Mouse (Mus musculus) B cell, adult 67 days (primary cell): ENCODE data around the gene Man1b1. TPM values are rescaled to one million over a fixed set of nuclear protein-coding genes. Genes with fewer than 3 reads are reported as not detected.

ENCODE experiments used
- total RNA-seq, 2 experiments: library from RNA; stranded (reverse); gene quantifications; 4 replicates each; pipeline ENCODE4 v1.2.4; 2023

Man1b1 gene
- total RNA-seq = 10 to 100 TPM; 49.9 to 52.4 TPM

GRCm38 (mm10) chr2:25332286-25333160 lies at the start of gene Man1b1:
Gene Man1b1 (plus strand): TSS chr2:25332338.

DNA sequence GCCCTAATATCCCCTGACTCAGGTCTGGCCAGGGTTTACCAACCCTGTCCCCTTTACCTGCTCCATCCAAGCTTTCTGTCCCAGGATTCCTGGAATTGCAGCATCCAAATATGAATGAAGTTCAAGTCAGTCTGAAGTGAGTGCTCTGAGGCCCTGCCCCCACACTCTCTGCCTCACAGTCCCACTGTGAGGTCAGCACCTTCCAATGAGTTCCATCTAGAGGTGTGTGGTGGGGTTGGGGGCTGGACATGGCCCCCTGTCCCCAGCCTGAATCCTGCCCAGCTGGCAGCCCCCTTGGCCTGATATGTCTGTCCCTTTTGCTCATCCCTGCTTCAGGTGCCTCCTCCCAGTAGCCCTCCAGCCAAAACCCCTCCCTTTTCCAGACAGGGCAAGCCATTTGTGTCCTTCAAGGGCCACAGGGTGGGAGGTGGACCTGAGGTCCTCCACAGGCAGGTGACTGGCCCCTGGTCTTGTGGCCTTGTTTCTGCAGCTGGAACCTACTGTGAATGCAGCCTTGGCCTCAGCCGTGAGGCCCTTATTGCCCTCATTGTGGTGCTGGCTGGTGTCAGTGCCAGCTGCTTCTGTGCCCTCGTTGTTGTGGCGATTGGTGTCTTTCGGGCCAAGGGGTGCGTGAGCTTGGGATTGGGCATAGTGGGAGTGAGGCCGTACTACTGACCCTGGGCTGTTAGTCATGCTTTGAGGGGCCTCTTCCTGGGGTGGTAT lies 44.0 kb upstream of the Man1b1 start, which contains the start of gene Tmem210:
TSS of gene Tmem210 (plus strand) at position 219 of the 723 bp plus-strand sequence.

GRCm38 (mm10) chr2:25289651-25290050 lies 42.5 kb upstream of the Man1b1 start, which contains the start of gene Lrrc26:
Gene Lrrc26 (plus strand): TSS chr2:25289915.

GRCm38 (mm10) chr2:25318971-25319773 lies 13.0 kb upstream of the Man1b1 start, which contains the start of gene Grin1:
Gene Grin1 (minus strand): TSS chr2:25319187.

GRCm38 (mm10) chr2:25356208-25357079 lies 24.3 kb downstream of the Man1b1 start, which contains the start of gene Dpp7:
Gene Dpp7 (minus strand): TSS chr2:25356359.

GRCm38 (mm10) chr2:25365091-25365761 lies 33.1 kb downstream of the Man1b1 start, which contains the start of gene Uap1l1:
Gene Uap1l1 (minus strand): TSS chr2:25365682.

GRCm38 (mm10) chr2:25371764-25372643 lies 39.9 kb downstream of the Man1b1 start, which contains the start of gene Sapcd2:
Gene Sapcd2 (plus strand): TSS chr2:25372321.

GRCm38 (mm10) chr2:25395721-25396596 lies 63.8 kb downstream of the Man1b1 start, which contains the start of gene Entpd2:
Gene Entpd2 (plus strand): TSS chr2:25395874.

DNA sequence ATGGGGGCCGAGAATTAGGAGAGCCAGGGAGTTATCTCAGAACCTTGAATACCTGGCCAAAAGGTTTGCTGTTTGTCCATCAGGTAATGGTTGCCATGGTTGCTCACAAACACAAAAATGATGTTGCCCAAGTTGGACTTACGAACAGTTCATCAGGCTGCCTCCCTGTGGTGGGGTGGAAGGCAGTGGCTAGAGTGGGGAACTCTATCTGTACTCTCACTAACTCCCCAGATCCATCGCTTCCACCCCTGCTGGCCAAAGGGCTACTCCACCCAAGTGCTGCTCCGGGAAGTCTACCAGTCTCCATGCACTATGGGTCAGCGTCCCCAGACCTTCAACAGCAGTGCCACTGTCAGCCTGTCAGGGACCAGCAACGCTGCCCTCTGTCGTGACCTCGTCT lies 66.9 kb downstream of the Man1b1 start, which contains the start of gene Npdc1:
TSS of gene Npdc1 (plus strand) at position 301 of the 400 bp plus-strand sequence.

Other genes starting within 250 kb of the Man1b1 start
- not detected for gene Noxa1, start 237.2 kb upstream of the Man1b1 start, total RNA-seq
- gene Nrarp, start 151.6 kb upstream of the Man1b1 start, total RNA-seq = 1 to 10 TPM; 3.7 to 4.2 TPM
- 10 to 100 TPM; 36.4 to 59.0 TPM for gene Tor4a, start 135.5 kb upstream of the Man1b1 start, total RNA-seq
- gene Nelfb, start 120.8 kb upstream of the Man1b1 start, total RNA-seq = 10 to 100 TPM; 96.3 to 98.1 TPM
- not detected for gene Stpg3, start 117.7 kb upstream of the Man1b1 start, total RNA-seq
- gene Fam166a, start 113.6 kb upstream of the Man1b1 start, total RNA-seq = under 1 TPM in 1 of 2 experiments, not detected in 1; 0.50 TPM
- gene Tubb4b, start 107.6 kb upstream of the Man1b1 start, total RNA-seq = 100 to 1,000 TPM; 117 to 128 TPM
- not detected for gene Slc34a3, start 98.0 kb upstream of the Man1b1 start, total RNA-seq
- not detected for gene Rnf224, start 95.6 kb upstream of the Man1b1 start, total RNA-seq
- not detected for gene Rnf208, start 90.1 kb upstream of the Man1b1 start, total RNA-seq
- gene Cysrt1, start 89.9 kb upstream of the Man1b1 start, total RNA-seq = not detected
- 10 to 100 TPM; 10.7 to 11.9 TPM for gene AL732309.1, start 85.5 kb upstream of the Man1b1 start, total RNA-seq
- 10 to 100 TPM; 20.1 to 25.4 TPM for gene Tmem203, start 76.9 kb upstream of the Man1b1 start, total RNA-seq
- 10 to 100 TPM; 15.5 to 20.0 TPM for gene Tprn, start 69.7 kb upstream of the Man1b1 start, total RNA-seq
- gene Ssna1, start 59.9 kb upstream of the Man1b1 start, total RNA-seq = 10 to 100 TPM; 43.7 to 44.2 TPM
- 100 to 1,000 TPM; 114 to 127 TPM for gene Anapc2, start 59.9 kb upstream of the Man1b1 start, total RNA-seq
- gene Tmem210, start 44.2 kb upstream of the Man1b1 start, total RNA-seq = not detected
- not detected for gene Lrrc26, start 42.4 kb upstream of the Man1b1 start, total RNA-seq
- gene Grin1, start 13.2 kb upstream of the Man1b1 start, total RNA-seq = not detected
- 10 to 100 TPM; 36.0 to 36.9 TPM for gene Dpp7, start 24.0 kb downstream of the Man1b1 start, total RNA-seq
- 10 to 100 TPM; 25.0 to 27.0 TPM for gene Uap1l1, start 33.3 kb downstream of the Man1b1 start, total RNA-seq
- 1 to 10 TPM in 1 of 2 experiments, under 1 TPM in 1; 0.44 to 1.0 TPM for gene Sapcd2, start 40.0 kb downstream of the Man1b1 start, total RNA-seq
- not detected for gene Entpd2, start 63.5 kb downstream of the Man1b1 start, total RNA-seq
- gene Npdc1, start 67.0 kb downstream of the Man1b1 start, total RNA-seq = not detected
- gene Fut7, start 90.9 kb downstream of the Man1b1 start, total RNA-seq = not detected
- 10 to 100 TPM; 48.1 to 52.4 TPM for gene Abca2, start 96.4 kb downstream of the Man1b1 start, total RNA-seq
- gene Clic3, start 124.5 kb downstream of the Man1b1 start, total RNA-seq = not detected
- 10 to 100 TPM; 90.9 to 100.0 TPM for gene Paxx, start 128.8 kb downstream of the Man1b1 start, total RNA-seq
- not detected for gene Ptgds, start 137.7 kb downstream of the Man1b1 start, total RNA-seq
- gene Lcn12, start 161.6 kb downstream of the Man1b1 start, total RNA-seq = not detected
- 10 to 100 TPM; 72.0 to 74.1 TPM for gene Fbxw5, start 168.4 kb downstream of the Man1b1 start, total RNA-seq
- under 1 TPM in 1 of 2 experiments, not detected in 1; 0.93 TPM for gene C8g, start 169.4 kb downstream of the Man1b1 start, total RNA-seq
- gene Traf2, start 214.6 kb downstream of the Man1b1 start, total RNA-seq = 10 to 100 TPM; 59.2 to 66.5 TPM
- 100 to 1,000 TPM; 109 to 136 TPM for gene Edf1, start 225.5 kb downstream of the Man1b1 start, total RNA-seq
- 1 to 10 TPM; 1.2 to 3.0 TPM for gene Mamdc4, start 242.5 kb downstream of the Man1b1 start, total RNA-seq
- 10 to 100 TPM; 18.3 to 19.3 TPM for gene Phpt1, start 242.9 kb downstream of the Man1b1 start, total RNA-seq
- under 1 TPM in 1 of 2 experiments, not detected in 1; 0.15 TPM for gene Ajm1, start 249.4 kb downstream of the Man1b1 start, total RNA-seq